Mouse (Mus musculus) hindlimb bud, embryonic 11.5 days (tissue): ENCODE data around the gene Trim12c.
A peak's percentile ranks its signal among the peaks of the same experiment; 100 is the strongest.
"Not testable (repeated sequence)": the region's sequence is repeated elsewhere in the genome, so short reads cannot be mapped to it uniquely, and the experiment has no call there.

Experiments
- DNase-seq: peaks from one replicate; pipeline ENCODE4 v3.0.0-alpha.2; 2012; ENCODE audit warnings: low read depth, low spot score; ENCODE audit errors: extremely low spot score

Trim12c gene

DNA sequence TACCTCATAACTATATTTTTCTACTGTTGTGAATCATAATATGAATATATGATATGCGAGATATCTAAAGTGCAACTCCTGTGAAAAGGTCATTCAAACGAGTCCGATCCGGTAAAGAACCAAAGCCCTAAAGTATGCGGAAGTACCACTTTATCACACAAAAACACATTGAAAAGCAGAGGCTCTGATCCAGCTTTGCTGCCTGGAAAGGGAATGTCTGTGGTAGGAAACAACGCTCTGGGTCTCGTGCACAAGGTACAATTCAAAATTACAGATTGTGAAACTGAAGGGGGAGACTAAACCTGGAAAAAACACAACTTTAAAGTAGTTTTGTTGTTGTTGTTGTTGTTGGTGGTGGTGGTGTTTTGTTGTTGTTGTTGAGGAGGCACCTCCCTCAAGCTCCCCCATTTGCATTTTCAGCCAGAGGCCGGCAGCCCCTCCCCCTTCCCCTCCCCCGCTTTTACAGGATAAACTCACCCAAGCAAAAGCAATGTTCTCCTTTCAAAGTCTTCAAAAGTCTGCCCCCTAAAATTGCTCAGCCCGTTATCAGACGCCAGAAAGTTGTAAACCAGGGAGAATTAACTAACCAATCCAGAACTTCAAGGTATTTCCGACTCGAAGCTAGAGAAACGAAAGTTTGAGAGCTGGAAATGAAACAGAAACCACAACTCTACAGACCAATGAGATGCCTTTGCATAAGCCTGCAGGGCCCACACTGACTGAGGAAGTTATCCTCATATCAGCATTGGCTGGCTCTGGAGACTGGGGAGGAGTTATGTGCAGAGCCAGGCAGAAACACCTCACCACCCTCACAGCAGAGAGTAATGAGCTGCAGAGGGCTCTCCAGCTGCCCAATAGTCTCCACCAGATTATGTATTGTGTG, at the start of gene Trim12c:
Gene Trim12c, minus strand, starts transcription at position 646 of the 883 bp plus-strand sequence.
- DNase-seq = peak; percentile 57

DNA sequence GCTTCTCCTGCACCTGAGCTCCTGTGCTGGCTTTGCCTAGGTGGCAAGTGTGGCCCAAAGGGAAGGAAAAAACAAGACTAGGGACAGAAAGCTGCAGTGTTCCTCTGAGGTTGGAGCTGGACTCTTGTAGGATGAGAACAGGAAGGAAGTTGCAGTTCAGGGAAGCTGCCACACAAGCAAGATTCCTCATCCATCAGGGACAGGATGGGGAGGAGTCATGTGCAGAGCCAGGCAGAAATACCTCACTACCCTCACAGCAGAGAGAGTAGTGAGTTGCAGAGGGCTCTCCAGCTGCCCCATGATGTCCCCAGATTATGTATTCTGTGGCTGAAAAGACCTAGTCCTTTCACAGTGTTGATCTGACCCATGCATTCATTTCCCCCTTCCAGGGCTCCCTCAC, 48.0 kb upstream of the Trim12c start:
- no peak for DNase-seq

DNA sequence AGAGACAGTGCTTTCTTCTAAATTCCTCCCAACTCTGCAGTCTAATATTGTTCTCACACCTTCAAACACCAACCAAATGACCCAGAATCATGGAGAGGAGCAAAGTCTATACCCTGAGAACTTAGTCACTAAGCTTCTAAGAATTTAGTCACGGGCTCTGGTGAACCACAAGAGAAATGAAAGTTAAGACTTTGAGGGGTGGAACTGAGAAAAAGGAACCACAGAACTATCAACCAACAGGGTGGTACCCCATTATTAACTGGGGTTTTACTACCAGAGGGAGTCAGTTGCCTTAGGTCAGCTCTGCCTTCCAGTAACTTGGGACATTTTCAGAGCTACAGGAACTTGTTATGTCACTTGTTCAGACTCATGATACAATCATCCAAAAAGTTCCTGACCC, 47.5 kb upstream of the Trim12c start, which contains the start of gene Trim30c:
Gene Trim30c, minus strand, starts transcription at position 140 of the 400 bp plus-strand sequence.
- DNase-seq = no peak

DNA sequence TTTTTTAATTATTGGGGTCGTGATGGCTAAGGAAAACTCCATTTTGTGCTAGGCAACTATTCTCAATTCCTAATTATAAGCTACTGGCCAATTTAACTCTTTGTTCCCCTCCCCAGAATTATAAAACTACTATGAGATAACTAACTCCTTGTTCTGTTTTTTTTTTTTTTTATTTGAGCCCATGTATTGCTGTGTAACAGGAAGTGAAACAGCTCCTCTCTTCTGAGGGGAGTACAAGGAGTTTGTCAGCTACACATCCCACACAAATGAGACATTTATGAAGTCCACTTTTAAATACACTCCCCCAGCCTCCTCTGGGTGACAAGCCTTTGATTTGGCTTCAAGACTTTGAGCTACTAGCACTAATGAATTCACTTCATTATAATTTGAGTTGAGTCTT, 45.3 kb upstream of the Trim12c start:
- DNase-seq = no peak

DNA sequence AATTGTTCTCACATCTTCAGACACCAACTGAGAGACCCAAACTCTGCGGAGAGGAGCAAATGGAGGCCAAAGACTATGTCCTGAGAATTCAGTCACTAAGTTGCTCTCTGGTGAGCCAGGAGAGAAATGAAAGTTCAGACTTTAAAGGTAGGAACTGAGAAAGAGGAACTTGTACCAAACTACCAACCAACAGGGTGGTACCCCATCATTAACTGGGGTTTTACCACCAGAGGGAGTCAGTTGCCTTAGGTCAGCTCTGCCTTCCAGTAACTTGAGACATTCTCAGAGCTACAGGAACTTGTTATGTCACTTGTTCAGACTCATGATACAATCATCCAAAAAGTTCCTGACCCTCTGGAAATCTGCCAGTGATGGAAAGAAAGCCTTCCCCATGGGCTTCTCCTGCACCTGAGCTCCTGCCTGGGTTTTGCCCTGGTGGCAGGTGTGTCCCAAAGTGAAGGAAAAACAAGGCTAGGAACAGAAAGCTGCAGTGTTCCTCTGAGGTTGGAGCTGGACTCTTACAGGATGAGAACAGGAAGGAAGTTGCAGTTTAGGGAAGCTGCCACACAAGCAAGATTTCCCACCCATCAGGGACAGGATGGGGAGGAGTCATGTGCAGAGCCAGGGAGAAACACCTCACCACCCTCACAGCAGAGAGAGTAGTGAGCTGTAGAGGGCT, 16.7 kb upstream of the Trim12c start, which contains the start of gene Trim30b:
Gene Trim30b, minus strand, starts transcription at position 149 of the 679 bp plus-strand sequence.
- no peak for DNase-seq

DNA sequence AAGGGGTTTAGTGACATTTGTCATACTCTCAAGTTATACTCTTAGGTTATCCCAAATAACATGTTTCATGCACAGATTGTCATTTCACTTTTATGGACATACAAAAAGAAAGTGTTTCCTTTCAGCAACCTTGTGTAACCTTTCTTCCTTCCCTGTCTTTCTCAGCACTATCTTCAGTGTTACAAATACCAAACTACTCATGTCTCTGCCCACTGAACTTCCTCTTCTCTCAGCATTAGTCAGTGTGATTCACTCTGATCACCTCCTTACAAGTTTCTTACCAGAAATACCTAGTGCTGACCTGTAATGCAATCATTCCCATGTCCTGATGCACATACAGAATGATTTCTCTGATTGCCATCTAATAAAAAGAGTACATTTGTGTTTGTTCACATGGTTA, 13.2 kb upstream of the Trim12c start:
- no peak for DNase-seq

DNA sequence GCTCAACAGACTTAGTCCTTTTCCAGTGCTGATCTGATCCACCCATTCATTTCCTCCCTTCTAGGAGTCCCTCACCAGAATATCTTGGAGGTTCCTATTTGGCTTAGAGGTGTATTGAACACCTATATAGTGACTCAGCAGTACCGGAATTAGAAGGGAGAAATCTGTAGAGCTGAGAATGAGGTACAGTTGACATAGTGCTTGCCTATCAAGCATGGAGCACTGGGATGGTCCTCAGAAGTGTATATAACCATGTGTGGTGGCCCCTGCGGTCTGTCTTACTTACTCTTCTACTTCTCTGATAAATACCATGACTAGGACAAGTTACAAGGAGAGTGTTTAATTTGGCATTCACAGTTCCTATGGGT, 422 bp upstream of the Trim12c start:
- no peak for DNase-seq

DNA sequence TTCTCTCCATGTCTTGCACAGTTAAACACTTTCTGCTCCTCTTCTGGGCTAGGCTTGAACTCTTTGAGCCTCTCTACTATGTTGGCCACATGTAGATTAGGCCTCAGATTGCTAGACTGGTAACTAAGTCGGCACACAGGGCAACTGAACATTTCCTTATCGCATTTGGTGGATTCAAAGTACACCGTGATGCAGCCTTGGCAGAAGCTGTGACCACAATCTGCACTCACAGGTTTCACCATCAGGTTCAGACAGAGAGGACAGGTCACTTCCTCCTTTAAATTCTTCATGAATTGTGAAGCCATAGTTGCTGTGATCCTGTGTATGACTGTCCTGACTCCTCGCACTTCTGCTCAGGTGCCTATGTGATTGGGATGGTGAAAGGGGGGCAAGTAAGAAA, 5.1 kb downstream of the Trim12c start:
- not testable (repeated sequence) for DNase-seq

DNA sequence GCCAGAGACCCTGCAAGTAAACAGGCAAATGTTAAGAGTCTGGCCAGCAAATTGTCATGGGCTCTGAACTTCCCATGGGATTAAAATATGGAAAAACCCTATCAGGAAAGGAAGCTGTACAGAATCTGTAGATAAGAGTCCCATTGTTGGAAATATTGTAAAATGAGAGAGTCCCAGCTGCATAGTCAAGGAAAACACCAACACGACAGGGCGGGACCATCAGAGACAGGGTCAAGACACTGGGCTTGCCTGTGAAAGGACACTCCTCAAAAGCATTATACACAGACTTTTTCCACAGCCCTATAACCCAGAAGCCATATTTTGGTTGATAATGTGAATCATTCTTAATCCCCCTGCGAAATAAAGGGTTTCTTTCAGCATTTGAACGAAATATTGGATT, 12.4 kb downstream of the Trim12c start:
- not testable (repeated sequence) for DNase-seq

DNA sequence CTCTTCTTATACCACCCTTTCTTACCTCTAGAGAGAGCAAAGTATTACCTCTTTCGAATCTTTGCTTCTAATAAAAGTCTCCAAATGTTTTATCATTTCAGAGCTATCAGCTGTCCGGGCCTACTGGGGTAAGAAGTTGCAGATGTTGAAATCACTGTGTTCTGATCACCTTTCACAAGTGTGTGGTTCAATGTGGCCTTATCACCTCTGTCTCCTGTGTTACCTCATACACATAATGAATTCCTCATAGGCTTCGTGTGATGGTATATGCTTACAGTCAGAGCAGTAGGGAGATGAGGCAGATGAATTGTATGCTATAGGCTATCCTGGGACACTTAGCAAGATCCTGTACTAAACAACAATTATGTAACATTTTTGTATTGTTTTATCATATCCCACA, 17.6 kb downstream of the Trim12c start:
- not testable (repeated sequence) for DNase-seq

DNA sequence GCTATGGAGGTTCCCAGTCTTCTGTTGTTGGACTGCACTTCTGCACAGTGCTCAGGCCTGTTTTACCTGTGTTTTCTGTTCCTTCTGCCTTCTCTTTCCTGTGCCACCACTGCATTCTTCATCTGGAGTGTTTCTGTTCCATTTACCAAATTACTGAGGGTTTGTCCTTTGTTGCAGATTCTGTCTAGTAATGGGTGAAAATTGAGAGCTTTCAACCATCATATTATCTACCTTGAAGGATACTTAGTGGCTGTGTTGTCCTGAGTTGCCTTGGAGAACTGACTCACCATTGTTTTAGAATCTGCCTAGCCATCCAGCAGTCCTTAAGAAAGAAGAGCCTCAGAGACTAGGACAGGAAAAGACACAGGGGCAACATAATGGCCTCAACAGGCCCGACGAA, 24.0 kb downstream of the Trim12c start, which contains the start of gene Trim34b:
Gene Trim34b, plus strand, starts transcription at position 301 of the 400 bp plus-strand sequence.
- not testable (repeated sequence) for DNase-seq

DNA sequence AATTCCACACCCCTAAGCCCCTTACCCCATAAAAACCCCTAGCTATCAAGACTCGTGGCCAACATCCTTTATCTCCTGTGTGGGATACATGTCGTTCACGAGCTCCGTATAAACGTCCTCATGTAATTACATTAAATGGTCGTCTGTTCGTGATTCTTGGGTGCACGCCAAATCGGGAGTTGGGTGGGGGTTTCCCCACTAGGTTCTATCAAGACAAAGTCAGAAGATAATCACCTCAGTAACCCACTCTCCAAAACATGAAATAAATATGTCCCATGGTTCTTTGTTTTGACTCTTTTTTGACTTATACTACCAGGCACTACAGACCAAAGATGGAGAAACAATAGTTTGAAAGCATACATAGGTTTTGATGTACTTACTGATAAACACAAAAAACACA, 31.1 kb downstream of the Trim12c start:
- DNase-seq = no peak

DNA sequence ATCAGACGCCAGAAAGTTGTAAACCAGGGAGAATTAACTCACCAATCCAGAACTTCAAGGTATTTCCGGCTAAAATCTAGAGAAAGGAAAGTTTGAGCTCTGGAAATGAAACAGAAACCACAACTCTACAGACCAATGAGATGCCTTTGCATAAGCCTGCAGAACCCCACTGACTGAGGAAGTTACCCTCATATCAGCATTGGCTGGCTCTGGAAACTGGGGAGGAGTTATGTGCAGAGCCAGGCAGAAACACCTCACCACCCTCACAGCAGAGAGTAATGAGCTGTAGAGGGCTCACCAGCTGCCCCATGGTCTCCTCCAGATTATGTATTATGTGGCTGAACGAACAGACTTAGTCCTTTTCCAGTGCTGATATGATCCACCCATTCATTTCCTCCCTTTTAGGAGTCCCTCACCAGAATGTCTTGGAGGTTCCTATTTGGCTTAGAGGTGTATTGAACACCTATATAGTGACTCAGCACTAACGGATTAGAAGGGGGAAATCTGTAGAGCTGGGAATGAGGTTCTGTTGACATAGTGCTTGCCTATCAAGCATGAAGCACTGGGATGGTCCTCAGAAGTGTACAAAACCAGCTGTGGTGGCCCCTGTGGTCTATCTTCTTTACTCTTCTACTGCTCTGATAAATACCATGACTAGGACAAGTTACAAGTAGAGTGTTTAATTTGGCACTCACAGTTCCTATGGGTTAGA, 37.6 kb downstream of the Trim12c start, which contains the start of gene Trim12a:
Gene Trim12a, minus strand, starts transcription at position 98 of the 712 bp plus-strand sequence.
- DNase-seq = not testable (repeated sequence)

DNA sequence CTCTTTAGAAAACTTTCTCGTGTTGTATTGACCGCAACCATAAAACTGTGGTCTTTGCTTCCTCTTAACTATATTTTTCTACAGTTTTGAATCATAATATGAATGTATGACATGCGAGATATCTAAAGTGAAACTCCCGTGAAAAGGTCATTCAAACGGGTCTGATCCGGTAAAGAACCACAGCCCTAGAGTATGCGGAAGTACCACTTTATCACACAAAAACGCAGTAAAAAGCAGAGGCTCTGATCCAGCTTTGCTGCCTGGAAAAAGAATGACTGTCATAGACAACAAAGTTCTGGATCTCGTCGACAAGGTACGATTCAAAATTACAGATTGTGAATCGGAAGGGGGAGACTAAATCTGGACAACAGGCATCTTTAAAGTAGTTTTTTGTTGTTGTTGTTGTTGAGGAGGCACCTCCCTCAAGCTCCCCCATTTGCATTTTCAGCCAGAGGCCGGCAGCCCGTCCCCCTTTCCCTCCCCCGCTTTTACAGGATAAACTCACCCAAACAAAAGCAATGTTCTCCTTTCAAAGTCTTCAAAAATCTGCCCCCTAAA, 38.3 kb downstream of the Trim12c start:
- DNase-seq = no peak

DNA sequence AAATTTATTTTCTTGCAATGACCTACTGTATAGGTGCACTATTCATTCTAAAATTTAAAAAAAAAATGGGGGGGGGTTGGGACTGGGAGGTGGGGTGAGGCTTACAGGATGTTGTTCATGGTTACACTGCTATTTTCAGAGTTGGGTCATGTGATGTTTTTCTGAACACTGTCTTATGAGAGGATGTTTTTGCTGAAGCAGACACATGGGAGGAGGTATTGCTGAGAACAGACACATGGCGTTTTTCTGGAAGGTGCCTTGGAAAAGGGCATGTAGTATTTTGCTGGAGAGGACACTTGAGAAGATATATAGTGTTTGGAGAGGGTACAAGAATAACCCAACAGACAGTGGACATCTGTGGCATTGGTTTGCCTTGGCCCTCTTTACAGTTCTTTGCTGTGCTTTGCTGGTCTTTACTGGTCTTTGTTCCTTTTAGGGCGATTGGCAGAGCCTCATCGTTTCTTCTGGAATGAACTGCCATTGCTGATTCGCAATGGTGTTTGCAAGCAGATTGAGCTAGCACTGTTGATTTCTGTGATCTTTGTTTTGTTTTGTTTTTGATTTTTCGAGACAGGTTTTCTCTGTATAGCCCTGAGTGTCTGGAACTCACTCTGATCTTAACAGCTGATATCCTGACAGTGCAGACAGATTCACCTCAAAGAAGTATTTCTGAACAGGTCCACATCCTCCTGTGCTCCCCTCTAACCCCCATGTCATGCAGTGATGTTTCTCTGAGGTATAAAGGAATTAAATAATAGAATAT, 61.3 kb downstream of the Trim12c start:
- no peak for DNase-seq

DNA sequence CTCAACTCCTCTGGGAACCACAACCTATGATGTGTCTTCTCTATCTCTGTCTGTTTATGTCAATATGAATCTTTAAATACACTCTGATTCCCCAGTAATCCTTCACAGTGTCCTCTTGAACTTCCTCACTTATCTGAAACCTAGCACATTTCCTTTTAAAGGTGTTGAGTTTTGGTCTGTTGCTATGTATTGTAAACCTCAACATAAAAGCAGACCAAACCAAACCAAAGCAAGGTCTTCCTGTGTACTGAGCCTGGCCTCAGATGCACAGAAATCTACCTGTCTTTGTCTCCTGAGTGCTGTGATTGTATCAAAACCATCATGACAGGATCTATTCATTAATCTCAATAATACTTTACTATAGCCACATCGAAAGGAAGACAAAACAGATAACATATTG, 62.5 kb downstream of the Trim12c start:
- DNase-seq = no peak
